ENCODE assay signal across 19 mouse cellular contexts in the genomic region with DNA sequence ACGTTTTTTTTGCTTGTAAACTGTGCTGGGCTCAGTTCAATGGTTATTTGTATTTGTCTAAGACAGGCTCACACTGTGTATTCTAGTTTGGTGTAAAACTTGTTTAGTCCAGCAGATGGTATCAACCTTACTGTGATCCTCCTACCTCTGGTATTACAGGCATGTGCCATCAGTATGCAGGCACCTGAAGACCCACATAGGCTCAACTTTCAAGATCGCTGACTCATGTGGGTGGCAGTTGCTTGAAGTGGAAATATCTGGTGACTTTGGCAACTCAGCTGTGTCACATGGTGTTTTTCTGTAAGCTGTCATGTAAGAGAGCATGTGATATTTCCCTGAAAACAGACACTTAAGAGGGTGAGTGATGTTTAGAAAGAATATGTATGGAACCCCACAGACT.
DNase-seq lines count a peak whose midpoint lies in the region; ATAC-seq lines count a peak whose summit lies in the region.
"Had no signal": no experiment of that assay in that cellular context is flagged by ENCODE, and none has a peak within 500 bp of the region (broad histone marks: within the 10 kb centered on the region; RNA-seq: fewer than 3 reads in every experiment).

No protein-coding gene starts in this region.

- H3K36me3 ChIP-seq in midbrain, embryonic 10.5 days, result no peaks in the 10 kb centered on the region
- H3K36me3 ChIP-seq: embryonic facial prominence, embryonic 12.5 days; heart, embryonic 12.5 days; hindbrain, embryonic 13.5 days; limb, embryonic 12.5 days; neural tube, embryonic 13.5 days had no signal

- no peak overlapping the region for H3K4me3 ChIP-seq in midbrain, embryonic 10.5 days
- H3K4me3 ChIP-seq: embryonic facial prominence, embryonic 12.5 days; heart, embryonic 12.5 days; hindbrain, embryonic 13.5 days; limb, embryonic 12.5 days; megakaryocyte, embryonic 14.5 days; neural tube, embryonic 13.5 days had no signal

- ATAC-seq in common myeloid progenitor, adult 5-6 weeks (replicated peaks; ENCODE audit: low read depth, poor library complexity, severe bottlenecking), result peak; percentile 65

- intact Hi-C loops in gastrocnemius, postnatal 14 days (cut with DNase I; ENCODE audit: low total_unique reads), result no loop called here

- no peaks in the 10 kb centered on the region for H3K27me3 ChIP-seq in midbrain, embryonic 10.5 days (ENCODE audit: low read depth, poor library complexity, severe bottlenecking)
- H3K27me3 ChIP-seq: embryonic facial prominence, embryonic 12.5 days; heart, embryonic 12.5 days; hindbrain, embryonic 13.5 days; limb, embryonic 12.5 days; megakaryocyte, embryonic 14.5 days; neural tube, embryonic 13.5 days had no signal

- no peaks in the 10 kb centered on the region for H3K4me1 ChIP-seq in midbrain, embryonic 10.5 days
- H3K4me1 ChIP-seq: embryonic facial prominence, embryonic 12.5 days; heart, embryonic 12.5 days; hindbrain, embryonic 13.5 days; limb, embryonic 12.5 days; megakaryocyte, embryonic 14.5 days; neural tube, embryonic 13.5 days had no signal

- H3K27ac ChIP-seq in midbrain, embryonic 10.5 days (replicated peaks), result no peak overlapping the region
- H3K27ac ChIP-seq: embryonic facial prominence, embryonic 12.5 days; hindbrain, embryonic 13.5 days; limb, embryonic 12.5 days; liver, embryonic 14.5 days; neural tube, embryonic 13.5 days had no signal

- DNase-seq in cerebellum, adult 9-10 months, result peak; percentile 2
- DNase-seq in cerebellum, adult 11-12 months, result no peak
- peak; percentile 39 for DNase-seq in 416B (ENCODE audit: low read depth)
- DNase-seq in lung, postnatal 25 days (ENCODE audit: low spot score), result peak; percentile 58
- DNase-seq in midbrain, embryonic 10.5 days (ENCODE audit: low spot score), result no peak
- no peak for DNase-seq in ovary, postnatal 14 days (ENCODE audit: low spot score)
- DNase-seq in gastrocnemius, postnatal 14 days, result no peak
- DNase-seq: adrenal gland, postnatal 10 days; cerebellum, postnatal 36 days; gastrocnemius, postnatal 25 days; kidney, adult 18-20 months had no signal

- no peaks in the 10 kb centered on the region for H3K9me3 ChIP-seq in midbrain, embryonic 10.5 days (replicated peaks)
- H3K9me3 ChIP-seq: embryonic facial prominence, embryonic 12.5 days; heart, embryonic 12.5 days; hindbrain, embryonic 13.5 days; limb, embryonic 12.5 days; megakaryocyte, embryonic 14.5 days; neural tube, embryonic 13.5 days had no signal

- WGBS in midbrain, embryonic 10.5 days, result 90% methylated on average over 2 of the region's 2 CpGs

Comparison
In these comparisons a context has a peak if more than half of its experiments do, and no peak if none do; other contexts are left out.
1. DNase-seq: peak in cerebellum, adult 9-10 months (single experiment), 416B (single experiment) and lung, postnatal 25 days (single experiment); none in cerebellum, adult 11-12 months (single experiment), midbrain, embryonic 10.5 days (single experiment), ovary, postnatal 14 days (single experiment) and gastrocnemius, postnatal 14 days (single experiment).